Mouse (Mus musculus) bone marrow macrophage, adult 2 months (primary cell): Measurements from ENCODE around the gene Odaph. TPM values are rescaled to one million over a fixed set of nuclear protein-coding genes. Genes with fewer than 3 reads are reported as not detected.

Source experiments
- H3K27ac ChIP-seq: 2 replicates; pipeline ENCODE4 v1.5.1; 2012; ENCODE audit warnings: low read depth, low read length; ENCODE audit not compliant: insufficient read depth
- H3K4me1 ChIP-seq: 2 replicates; pipeline ENCODE4 v1.6.1; 2012; ENCODE audit warnings: low read length; ENCODE audit not compliant: control insufficient read depth, insufficient read depth
- H3K4me3 ChIP-seq: 2 replicates; pipeline ENCODE4 v1.5.1; 2012; ENCODE audit warnings: mild to moderate bottlenecking, low read length, moderate library complexity; ENCODE audit not compliant: insufficient read depth
- CTCF ChIP-seq: IDR thresholded peaks from 2 replicates; pipeline ENCODE4 v1.5.1; 2012; ENCODE audit warnings: low read depth, mild to moderate bottlenecking, low read length, moderate library complexity
- POLR2A ChIP-seq: IDR thresholded peaks from 2 replicates; pipeline ENCODE4 v1.6.1; 2012; ENCODE audit warnings: mild to moderate bottlenecking, low read depth, low read length, borderline replicate concordance
- polyA plus RNA-seq: library from polyadenylated mRNA; stranded (reverse); fragments of >200 nt; gene quantifications from 2 replicates; pipeline ENCODE4 v1.2.4, GENCODE M21; 2012; ENCODE audit not compliant: missing spikeins, insufficient read depth, insufficient read length

Gene Odaph
- polyA plus RNA-seq, 1 experiment = not detected

GRCm38 (mm10) chr5:91962259-91962638 is 25.0 kb upstream of the Odaph start:
- H3K4me1 ChIP-seq = peaks cover 18% of the 10 kb centered on the region
- TF ChIP-seq CTCF = no peak
- no peak for TF ChIP-seq POLR2A

GRCm38 (mm10) chr5:91962639-91963440 is 24.4 kb upstream of the Odaph start, which contains the start of gene Rchy1:
Gene Rchy1 (minus strand): TSS chr5:91963068.
- TF ChIP-seq CTCF (no peak), POLR2A (no peak)

More at GRCm38 (mm10) chr5:91962259-91962638, 25.0 kb upstream of the Odaph start:
- peak overlapping the region; percentile 81 for H3K4me3 ChIP-seq
- H3K27ac ChIP-seq = peak overlapping the region; percentile 97

DNA sequence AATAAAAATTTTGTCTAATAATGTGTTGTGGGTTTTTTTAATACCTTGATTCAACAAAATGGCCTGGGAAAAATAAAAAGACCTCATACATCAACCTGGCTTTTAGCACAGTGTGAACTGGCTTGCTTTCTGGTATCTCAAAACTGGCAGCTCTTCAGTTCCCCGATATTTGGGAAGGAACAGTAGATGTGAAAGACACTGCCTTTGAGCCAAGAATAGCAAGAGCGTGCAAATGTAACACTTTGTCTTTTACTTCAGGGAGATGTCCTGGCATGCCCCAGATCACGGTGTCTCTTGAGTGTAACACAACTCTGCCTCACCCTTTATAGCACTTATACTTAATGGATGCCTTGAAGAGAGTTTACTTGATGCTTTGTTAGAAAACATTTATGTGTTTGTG is 15.2 kb upstream of the Odaph start:
- no peak overlapping the region for H3K4me3 ChIP-seq
- no peak overlapping the region for H3K27ac ChIP-seq
- TF ChIP-seq POLR2A = no peak
- TF ChIP-seq CTCF = no peak
- H3K4me1 ChIP-seq = peaks cover 3% of the 10 kb centered on the region; the same call in 1 of the 2 replicates

More at GRCm38 (mm10) chr5:91962639-91963440, 24.4 kb upstream of the Odaph start, which contains the start of gene Rchy1:
- Histone ChIP-seq H3K27ac (peak within 1 kb of the TSS; percentile 97), H3K4me1 (peaks cover 16% of the 10 kb centered on the region), H3K4me3 (peak within 1 kb of the TSS; percentile 81)

- Histone ChIP-seq H3K4me3 (no peak overlapping the region), H3K27ac (no peak overlapping the region), H3K4me1 (peaks cover 3% of the 10 kb centered on the region; the same call in 1 of the 2 replicates)
- no peak for TF ChIP-seq CTCF
- TF ChIP-seq POLR2A = no peak
Observed at GRCm38 (mm10) chr5:91974002-91974401, 13.3 kb upstream of the Odaph start.

DNA sequence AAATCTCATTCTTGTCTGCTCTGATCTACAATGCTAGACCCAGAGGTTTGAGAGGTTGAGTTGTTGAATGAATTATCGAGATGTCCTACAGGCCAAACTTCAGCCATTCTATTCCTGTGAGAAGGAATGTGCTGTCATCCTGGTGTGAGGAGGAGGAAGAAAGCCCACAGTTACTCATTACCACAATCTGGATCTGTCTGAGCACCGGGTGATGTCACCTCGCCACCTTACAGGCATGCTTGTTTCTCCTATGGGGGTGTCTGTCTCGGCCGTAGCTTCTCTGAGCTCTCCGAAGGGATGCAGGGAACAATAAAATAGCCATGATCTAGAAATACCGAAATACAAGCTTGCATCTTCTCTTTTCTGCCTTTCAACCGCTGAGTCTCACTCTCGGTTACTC is 11.5 kb upstream of the Odaph start:
- peaks cover 3% of the 10 kb centered on the region; the same call in 1 of the 2 replicates for H3K4me1 ChIP-seq
- H3K4me3 ChIP-seq = no peak overlapping the region
- TF ChIP-seq POLR2A = no peak
- TF ChIP-seq CTCF = no peak
- no peak overlapping the region for H3K27ac ChIP-seq

GRCm38 (mm10) chr5:91976566-91977396 is 10.5 kb upstream of the Odaph start:
- Histone ChIP-seq H3K4me1 (peaks cover 3% of the 10 kb centered on the region; the same call in 1 of the 2 replicates), H3K4me3 (no peak overlapping the region), H3K27ac (no peak overlapping the region)
- TF ChIP-seq POLR2A = no peak
- no peak for TF ChIP-seq CTCF

GRCm38 (mm10) chr5:91977397-91977770 is 9.9 kb upstream of the Odaph start:
- H3K4me3 ChIP-seq = no peak overlapping the region
- H3K27ac ChIP-seq = no peak overlapping the region
- TF ChIP-seq POLR2A (no peak), CTCF (no peak)
- peaks cover 3% of the 10 kb centered on the region; the same call in 1 of the 2 replicates for H3K4me1 ChIP-seq

GRCm38 (mm10) chr5:91981176-91981840 is 6.0 kb upstream of the Odaph start:
- H3K4me3 ChIP-seq = no peak overlapping the region
- no peak overlapping the region for H3K27ac ChIP-seq
- H3K4me1 ChIP-seq = no peaks in the 10 kb centered on the region
- TF ChIP-seq CTCF = no peak
- no peak for TF ChIP-seq POLR2A

GRCm38 (mm10) chr5:91983490-91983889 is 3.8 kb upstream of the Odaph start:
- no peak overlapping the region for H3K4me3 ChIP-seq
- TF ChIP-seq CTCF = no peak
- TF ChIP-seq POLR2A = no peak
- H3K27ac ChIP-seq = no peak overlapping the region
- H3K4me1 ChIP-seq = no peaks in the 10 kb centered on the region
